Mouse (Mus musculus) adrenal gland, adult (tissue): ENCODE data around the gene Abhd18.
A peak's percentile ranks its signal among the peaks of the same experiment; 100 is the strongest.
"Not testable (repeated sequence)": the region's sequence is repeated elsewhere in the genome, so short reads cannot be mapped to it uniquely, and the experiment has no call there.

Experiments
- DNase-seq, 2 experiments: peaks; one replicate each; pipeline ENCODE4 v3.0.0; 2022 to 2023; ENCODE audit warnings: low spot score in 1 of 2; ENCODE audit not compliant: inconsistent age in 2 of 2

Gene Abhd18

DNA sequence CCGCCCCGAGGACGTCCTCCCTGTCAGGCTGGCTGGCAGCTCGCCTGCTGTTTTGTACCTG, at the start of gene Abhd18:
Gene Abhd18 (plus strand): TSS at position 14 of the 61 bp plus-strand sequence.
- not testable (repeated sequence) for DNase-seq

DNA sequence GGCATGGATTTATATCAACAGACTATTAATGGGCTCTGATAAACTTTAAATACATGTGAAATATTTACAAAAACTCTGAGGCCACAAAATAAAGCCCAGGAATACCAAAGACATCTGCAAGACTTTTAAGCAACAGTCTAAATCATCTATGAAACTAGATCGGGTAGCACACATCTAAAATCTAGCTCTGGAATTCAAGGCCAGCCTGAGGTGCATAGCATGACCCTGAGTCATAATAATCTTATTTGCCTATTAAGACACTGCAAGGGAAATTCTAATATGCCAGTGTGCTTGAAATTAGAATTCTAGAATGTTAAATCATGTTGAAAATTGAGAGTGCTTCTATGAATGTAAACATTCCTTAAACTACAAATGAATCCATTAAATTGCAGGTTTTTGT, 48.7 kb upstream of the Abhd18 start:
- DNase-seq = peak in 1 of 2 experiments; percentile 24

DNA sequence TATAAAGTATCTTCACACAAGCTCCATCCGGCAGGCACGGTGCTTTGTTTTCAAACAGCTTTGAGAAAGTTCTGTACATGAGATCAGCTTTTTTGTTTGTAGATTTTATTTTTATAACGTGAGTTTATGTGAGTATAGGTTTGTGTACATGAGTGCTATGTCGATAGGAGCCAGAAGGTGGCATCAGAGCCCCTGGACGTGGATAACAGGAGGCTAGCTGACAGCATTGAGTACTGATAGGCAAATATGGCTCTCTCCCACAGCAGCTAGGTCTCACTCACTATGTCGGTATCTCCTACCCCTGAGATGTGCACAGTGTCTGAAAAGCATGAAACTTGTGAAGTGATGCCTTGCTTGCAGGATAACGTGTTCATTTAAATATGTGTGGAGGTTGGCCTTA, 48.3 kb upstream of the Abhd18 start:
- DNase-seq = peak; percentile 46 to 79

DNA sequence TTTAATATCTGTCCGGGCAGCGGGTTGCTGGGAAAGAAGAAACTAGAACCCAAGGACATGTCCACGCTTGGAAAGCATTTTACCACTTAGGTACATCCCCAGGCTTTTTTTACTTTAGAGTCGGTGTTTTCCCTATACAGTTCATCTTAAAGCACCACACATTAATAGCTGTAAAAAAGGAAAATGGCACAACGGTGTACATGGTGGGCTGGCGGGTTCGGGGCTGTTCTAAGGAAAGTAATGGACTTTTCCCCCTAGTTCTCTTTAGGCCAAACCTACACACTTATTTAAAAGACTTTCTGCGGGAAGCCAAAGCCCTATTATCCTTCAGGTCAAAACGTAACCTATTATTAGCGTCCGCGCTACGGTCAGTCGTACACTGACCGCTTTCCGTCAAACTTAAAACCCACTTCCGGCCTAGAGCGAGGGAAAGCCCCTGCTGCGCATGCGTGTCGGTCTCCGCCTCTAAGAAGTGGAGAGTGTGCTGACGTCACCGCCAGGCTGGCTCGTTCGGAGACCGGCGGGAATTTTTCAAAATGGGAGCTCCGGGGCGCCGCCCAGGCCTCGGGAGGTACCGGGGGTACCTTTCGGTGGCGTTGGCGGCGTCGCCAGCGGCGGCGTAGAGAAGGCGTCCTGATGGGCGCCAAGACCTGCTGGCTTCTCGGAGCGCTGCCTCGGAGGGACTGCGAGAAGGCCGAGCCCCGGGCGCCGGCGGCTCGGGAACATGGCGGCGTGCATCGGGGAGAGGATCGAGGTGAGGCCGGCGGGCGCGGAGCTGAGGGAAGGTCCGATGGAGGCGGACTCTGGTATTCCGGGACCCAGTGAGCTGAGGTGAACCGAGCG, 47.0 kb upstream of the Abhd18 start, which contains the start of gene Plk4:
Gene Plk4 (plus strand): TSS at position 490 of the 843 bp plus-strand sequence.
- peak; percentile 97 to 98 for DNase-seq

DNA sequence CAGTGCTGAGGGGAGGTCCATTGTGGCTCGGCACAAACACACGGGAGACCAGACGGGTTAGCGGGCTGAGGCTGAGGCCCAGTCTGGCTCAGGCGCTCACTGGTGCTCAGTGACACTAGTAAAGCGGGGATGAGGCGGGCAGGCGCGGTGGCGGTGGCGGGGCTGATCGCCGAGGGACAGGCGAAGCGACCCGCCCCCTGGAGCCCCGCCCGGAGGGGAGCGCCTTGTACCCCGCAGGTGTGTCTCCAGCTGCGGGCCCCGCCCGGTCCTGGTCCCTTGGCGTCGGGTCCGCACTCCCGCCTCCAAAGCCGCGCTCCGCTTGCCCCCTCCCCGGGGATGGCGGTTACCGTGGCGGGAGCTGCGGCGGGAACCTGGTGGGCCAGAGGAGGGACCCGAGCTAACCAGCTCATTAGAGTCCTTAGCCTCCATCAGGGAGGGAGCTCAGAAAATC, 46.4 kb upstream of the Abhd18 start:
- peak in 1 of 2 experiments; percentile 58 for DNase-seq

DNA sequence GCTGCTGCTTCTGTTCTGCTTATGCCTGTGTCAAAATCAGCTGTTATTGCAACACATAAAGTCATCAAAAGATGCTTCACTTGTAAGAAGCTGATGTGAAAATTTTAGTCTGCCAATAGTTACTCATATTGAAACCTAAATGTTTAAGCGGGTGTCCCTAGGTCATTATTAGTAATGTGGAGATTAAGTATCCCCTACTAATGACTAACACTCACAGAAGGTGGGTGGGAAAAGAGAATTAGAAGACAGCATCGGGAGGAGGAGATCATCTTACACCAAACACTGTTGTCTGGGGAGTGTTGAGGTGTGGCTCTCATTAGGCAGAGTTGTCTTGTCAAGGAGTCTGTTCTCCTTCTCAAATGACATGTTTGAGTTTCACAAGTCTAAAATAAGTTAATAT, 39.9 kb upstream of the Abhd18 start:
- DNase-seq = no peak

DNA sequence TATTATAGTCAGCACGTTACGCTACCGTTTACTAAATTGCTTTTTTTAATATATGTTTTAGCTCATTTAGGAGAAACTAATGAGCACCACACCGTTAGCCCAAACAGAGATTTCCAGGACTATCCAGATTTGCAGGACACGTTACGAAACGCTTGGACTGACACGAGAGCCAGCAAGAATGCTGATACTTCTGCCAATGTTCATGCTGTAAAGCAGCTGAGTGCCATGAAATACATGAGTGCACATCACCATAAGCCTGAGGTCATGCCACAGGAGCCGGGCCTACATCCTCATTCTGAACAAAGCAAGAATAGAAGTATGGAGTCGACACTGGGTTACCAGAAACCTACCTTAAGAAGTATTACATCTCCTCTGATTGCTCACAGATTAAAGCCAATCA, 38.1 kb upstream of the Abhd18 start:
- peak in 1 of 2 experiments; percentile 22 for DNase-seq

DNA sequence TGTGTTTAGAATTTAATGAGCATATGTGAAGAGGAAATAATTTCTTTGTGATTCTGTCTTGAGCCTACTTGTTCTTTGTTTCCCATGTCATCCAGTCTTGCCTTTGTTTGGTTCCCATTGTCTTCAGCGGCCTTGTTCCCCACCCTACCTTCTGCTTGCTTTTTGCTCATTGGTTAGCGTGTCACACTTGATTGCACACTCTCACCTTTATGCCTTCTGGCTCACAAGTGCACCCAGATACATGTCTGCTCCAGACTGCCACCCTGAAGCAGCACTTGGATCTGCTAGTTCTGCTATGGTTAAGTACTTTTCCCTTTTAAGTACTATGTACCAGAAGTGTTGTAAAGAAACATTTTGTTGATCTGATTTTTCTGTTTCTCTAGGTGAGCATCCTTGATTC, 36.9 kb upstream of the Abhd18 start:
- DNase-seq = no peak

DNA sequence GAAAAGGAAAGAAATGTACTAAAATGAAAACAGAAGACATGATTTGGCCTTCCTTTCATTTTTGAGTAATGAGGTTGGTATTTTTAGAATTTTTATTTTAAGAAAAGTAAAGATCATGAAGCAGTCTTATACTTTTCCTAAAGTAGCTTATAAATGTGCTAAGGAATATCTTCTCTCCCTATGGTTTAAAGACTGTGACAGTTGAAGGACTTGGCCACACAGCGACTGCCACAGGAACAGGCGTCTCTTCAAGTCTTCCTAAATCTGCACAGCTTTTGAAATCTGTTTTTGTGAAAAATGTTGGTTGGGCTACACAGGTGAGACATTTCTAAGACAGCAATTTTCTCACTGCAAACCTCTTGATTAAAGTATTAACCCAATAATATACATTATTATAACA, 33.5 kb upstream of the Abhd18 start:
- DNase-seq = peak in 1 of 2 experiments; percentile 12

DNA sequence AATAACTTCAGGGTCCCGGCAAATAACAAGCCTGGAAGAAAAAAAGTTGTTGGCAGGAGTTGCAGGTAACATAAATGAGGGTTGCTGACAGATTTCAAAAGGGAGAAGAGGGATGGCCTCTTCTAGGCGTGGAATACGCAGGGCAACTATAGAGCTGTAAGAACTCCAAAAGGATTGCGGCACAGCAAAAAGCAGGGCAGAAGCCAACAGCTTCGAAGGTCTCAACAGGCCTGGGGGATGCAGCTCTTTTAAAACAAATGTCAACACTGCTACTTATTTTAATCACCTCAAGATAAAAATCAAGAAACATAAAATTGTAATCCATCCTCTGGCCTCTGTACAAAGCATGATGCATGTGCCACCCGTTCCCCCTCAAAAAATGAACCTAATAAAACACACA, 1.2 kb upstream of the Abhd18 start:
- DNase-seq = peak; percentile 17 to 74

DNA sequence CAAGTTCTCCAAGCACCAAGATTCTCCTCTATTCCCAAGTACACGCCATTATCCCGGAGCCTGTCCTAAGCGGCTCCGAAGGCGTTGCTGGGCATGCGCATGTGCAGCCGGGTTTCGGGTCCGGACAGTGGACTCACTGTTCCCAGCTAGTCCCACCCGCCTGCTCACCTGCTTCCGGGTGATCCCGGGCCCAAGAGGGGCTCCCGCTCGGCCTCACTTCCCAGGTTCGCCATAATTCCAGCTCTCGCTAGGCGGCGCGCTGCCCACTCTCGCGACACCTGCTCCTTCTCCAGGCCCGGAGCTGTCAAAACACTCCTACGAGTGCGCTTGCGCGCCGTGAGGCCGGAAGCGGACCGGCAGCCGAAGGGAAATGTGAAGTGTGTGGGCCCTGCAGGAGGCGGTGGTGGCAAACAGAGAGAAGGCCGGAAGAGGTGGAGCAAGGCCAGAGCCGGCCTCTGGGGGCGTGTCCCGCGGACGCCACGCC, 255 bp upstream of the Abhd18 start, which contains the start of gene Mfsd8:
Gene Mfsd8 (minus strand): TSS at position 414 of the 484 bp plus-strand sequence.
- peak; percentile 98 for DNase-seq

DNA sequence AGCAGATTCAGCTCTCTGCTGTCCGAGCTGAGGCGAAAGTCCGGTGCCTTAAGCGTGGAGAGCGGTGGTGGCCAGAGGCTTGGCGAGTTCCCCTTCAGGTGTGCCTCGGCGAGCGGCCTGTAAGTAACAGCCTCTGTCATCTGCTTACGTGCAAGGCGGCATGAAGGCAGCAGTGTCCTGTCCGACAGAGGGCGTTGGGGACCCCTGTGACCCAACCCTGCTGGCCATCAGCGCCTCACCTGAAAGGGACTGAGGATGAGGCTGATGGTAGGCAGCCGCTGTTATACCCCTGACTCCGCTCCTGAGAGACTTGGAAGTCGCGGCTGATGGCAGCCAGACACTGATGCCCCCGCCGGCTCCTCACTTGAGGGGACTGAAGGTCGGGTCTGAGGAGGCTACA, 248 bp downstream of the Abhd18 start:
- peak; percentile 71 to 86 for DNase-seq

DNA sequence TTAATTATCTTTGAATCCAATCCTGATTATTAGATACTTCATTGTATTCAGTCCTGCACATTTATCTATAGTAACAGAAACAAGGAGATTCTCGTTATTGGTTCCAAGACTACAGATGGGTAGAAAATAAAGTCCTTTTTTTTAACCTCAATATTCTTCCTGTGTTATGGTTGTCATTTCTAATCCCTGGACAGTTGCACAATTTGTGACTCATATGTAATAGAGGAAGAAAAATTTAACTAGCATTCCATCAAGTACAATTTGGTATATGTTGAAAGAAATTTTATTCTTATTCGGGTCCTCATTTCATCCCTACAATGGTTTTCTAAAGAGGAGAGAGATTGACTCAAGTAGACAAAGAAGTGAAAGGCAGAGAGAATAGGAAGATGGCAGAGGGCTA, 1.2 kb downstream of the Abhd18 start:
- DNase-seq = not testable (repeated sequence)

DNA sequence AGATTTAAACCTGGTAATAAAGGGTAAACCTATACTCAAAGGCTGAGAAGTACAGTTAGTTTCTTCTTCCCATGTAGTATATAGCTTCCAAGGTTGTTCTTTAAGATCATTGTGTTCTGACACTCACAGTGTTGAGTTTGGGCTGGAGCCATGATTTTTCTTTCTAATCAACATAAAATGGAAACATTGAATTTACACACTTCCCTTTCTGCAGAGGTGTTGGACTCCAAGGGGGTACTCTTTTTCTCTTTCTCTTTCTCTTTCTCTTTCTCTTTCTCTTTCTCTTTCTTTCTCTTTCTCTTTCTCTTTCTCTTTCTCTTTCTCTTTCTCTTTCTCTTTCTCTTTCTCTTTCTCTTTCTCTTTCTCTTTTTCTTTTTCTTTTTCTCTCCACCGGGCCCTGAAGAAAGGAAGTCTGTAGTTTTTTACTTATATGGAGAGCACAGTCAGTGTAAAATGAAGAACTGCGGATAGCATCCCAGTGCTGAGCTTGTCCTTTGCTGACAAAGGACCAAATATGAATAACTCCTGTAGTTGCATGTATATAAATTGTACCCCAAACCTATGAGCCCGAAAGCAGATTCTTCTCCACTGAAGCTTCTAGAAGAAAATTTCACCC, 6.5 kb downstream of the Abhd18 start:
- DNase-seq = not testable (repeated sequence)

DNA sequence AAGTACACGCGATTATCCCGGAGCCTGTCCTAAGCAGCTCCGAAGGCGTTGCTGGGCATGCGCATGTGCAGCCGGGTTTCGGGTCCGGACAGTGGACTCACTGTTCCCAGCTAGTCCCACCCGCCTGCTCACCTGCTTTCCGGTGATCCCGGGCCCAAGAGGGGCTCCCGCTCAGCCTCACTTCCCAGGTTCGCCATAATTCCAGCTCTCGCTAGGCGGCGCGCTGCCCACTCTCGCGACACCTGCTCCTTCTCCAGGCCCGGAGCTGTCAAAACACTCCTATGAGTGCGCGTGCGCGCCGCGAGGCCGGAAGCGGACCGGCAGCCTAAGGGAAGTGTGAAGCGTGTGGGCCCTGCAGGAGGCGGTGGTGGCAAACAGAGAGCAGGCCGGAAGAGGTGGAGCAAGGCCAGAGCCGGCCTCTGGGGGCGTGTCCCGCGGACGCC, 47.1 kb downstream of the Abhd18 start:
- peak; percentile 99 for DNase-seq

DNA sequence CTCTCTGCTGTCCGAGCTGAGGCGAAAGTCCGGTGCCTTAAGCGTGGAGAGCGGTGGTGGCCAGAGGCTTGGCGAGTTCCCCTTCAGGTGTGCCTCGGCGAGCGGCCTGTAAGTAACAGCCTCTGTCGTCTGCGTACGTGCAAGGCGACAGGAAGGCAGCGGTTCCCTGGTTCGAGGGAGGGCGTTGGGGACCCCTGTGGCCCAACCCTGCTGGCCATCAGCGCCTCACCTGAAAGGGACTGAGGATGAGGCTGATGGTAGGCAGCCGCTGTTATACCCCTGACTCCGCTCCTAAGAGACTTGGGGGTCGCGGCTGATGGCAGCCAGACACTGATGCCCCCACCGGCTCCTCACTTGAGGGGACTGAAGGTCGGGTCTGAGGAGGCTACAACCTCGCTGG, 47.6 kb downstream of the Abhd18 start:
- DNase-seq = peak in 1 of 2 experiments; percentile 74

DNA sequence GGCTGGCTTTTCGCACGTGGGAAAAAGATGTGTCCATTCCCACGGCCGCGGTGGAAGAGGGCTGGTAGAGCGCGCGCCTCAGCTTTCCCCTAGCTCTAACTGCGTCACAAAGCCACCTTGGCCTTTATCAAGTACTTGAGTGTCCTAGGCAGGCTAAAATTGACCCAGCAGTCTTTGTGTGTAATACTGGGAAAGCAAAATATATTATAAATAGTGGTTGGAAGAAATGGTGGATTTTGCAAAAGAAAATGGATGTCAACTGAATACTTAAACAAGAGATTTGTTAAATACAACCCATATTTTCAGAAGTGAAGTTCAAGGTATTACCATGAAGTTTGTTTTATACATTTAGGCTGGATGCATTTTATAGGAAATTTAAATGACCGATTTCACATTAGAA, 55.7 kb downstream of the Abhd18 start, which contains the start of gene 1700034I23Rik:
Gene 1700034I23Rik (minus strand): TSS at position 101 of the 400 bp plus-strand sequence.
- DNase-seq = not testable (repeated sequence)

DNA sequence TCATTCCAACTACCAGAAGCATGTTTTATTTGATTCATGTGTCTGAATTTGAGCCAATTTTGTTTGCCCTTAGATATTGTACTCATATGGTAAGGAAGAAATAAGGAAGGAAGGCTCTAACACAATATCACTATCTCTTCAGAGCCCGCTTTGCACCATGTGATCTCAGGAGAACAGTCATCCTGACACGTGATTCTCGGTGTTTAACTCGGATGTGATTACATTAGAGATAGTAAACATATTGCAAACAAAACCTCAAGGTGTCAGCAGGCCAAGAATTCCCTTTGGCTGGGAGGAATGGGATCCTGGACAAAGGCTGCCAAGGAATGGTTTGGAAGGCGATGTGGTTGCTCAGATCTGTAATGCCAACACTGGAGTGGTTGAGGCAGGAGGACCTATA, 91.4 kb downstream of the Abhd18 start:
- DNase-seq = no peak

DNA sequence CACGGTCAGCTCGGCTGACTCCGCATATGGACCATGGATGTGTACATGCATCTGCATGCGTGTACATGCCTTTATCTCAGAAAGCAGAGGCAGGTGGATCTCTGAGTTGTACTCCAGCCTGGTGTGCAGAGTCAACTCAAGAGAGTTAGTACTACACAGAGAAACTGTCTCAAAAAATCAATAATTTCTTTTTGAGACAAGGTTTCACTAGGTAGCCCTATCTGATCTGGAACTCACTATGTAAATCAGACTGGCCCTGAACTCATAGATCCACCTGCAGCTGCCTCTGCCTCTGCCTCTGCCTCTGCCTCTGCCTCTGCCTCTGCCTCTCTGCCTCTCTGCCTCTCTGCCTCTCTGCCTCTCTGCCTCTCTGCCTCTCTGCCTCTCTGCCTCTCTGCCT, 91.8 kb downstream of the Abhd18 start:
- DNase-seq = no peak

DNA sequence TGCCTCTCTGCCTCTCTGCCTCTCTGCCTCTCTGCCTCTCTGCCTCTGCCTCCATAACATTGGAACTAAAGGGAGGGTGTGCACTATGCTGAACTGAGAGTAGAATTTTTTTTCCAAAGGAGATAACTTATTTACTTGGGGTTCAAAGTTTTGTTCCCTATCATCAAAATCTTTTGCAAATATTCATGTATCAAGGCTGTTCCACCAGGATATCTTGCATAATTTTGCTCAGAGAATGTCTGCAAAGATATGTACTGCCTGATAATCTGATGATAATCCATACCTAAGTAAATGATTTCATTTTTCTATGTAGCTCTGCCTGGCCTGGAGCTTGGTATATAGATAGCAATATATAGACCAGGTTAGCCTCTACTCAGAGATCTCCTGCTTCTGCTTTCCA, 92.2 kb downstream of the Abhd18 start:
- DNase-seq = no peak

DNA sequence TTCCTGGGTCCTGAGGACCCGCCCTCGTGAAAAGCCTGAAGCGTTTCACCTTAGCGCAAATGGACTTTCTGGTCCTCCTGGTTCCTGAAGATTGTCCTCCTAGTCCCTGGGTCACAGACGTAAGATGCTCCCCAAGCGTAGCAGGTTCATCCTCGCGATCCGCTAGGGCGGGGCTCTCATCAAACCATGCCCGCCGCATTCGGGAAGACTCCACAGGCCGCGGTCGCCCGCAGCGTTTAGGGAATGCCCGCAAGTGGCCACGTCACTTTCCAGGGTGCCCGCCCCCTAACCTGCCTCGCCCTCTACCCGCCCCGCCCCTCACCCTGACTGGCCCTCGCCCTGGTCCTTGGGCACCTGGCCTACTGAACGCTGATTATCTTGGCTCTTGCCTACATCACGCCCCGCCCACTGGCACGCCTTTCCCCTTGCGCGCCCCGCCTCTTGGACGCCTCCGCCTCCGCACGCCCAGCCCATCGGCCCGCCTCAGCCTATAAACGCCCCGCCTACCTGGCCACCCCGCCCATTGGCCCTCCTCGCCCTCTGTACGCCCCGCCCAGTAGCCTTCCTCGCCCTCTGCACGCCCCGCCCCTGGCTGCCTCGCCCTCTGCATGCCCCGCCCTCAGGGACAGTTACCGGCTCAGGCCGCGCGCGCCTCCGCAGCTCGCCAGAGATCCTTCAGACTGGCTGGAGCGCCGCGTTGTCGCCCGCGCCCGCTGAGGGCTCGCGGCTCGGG, 102.6 kb downstream of the Abhd18 start, which contains the start of gene Larp1b:
Gene Larp1b (plus strand): TSS at position 659 of the 733 bp plus-strand sequence.
- peak; percentile 100 for DNase-seq
